Mouse (Mus musculus) adrenal gland, postnatal 25 days (tissue): ENCODE measurements at regions not wholly inside any gene's neighbourhood (a gene's known extent, or its start where the extent isn't known, plus 50 kb on each side); places are given as distances from the start of the nearest gene placed in this dataset.

Experiments used
- DNase-seq: peaks from one replicate; pipeline ENCODE4 v3.0.0; 2021; ENCODE audit warnings: mixed read lengths

- DNase-seq = no peak
Observed at GRCm38 (mm10) chr16:64391440-64392197, 210.6 kb downstream of the Csnka2ip start.

- DNase-seq = no peak
Observed at GRCm38 (mm10) chr16:64368608-64369399, 233.4 kb downstream of the Csnka2ip start.

DNA sequence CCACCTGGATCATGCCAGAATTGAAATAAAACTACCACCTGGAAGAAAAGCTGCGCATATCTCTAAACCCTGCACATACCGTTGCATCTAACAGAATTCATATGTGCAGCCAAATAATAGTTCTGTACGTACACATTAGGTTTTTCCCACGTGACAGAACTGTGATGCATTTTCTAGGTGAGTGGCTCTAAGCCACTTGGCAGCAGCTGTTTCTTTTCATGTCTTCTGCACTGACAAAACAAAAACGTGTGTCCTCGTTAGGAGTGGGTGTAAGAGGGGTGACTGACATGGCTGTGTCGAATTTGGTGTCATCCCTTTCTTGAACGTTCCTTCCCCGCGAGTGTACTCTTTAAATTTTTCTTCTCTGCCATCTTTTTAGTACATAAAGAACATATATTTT lies 254.3 kb downstream of the Csnka2ip start:
- DNase-seq = no peak

DNA sequence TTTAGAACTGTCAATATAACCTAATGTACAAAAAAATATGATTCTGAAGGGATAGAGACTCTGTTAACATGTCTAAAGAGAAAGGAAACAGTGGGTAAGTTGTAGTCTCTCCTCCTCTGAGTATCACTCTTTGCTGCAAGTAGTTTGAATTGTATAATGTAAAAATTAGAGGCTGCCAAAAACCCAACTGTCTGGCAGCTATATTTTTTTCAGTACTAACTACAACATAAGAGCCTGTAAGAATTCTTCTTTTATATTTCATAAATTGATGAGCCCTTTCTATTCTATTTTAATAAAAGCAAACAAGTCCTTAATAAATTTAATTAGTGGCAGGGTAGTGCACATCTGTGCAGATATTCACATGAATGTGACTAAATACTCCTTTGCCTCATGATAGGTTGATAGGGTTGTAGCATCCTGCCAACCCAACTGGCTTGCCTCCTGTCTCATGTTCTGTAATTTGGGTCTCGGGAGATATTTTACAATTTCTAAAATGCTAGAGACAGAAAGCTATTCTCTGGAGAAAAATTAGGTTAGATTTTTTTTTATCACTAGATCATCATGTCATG lies 269.2 kb downstream of the Csnka2ip start:
- DNase-seq = no peak

DNA sequence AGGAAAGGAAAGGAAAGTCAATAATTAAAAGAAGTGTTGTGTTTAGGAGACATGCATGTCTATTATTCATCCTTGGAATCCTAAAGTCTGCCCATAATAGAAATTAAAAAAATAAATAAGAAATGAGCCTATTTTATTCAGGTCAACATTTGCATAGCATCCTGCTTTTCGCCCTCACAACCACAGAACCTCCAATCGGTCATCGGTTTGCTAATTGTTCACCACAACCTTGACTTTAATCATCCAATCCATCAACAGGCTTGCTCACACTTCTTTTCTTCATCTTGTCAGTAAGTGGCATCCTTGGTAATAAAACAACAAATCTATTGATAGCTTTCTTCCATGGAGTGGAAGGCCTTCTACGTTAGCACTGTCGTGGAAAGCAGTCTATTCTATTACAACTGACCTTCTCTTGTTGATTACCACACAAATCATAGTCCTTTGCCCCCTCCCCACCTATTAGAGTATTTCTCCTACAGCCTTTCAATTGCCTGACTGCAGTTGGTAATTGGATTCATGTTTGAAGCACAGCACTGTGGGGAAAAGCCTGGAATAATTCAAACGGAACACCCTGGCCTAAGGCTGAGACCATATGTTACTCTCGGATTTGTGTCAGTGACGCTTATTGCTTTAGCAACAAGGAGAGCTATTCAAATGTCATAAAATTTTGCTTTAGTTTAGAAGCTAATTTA lies 269.9 kb downstream of the Csnka2ip start:
- DNase-seq = no peak

DNA sequence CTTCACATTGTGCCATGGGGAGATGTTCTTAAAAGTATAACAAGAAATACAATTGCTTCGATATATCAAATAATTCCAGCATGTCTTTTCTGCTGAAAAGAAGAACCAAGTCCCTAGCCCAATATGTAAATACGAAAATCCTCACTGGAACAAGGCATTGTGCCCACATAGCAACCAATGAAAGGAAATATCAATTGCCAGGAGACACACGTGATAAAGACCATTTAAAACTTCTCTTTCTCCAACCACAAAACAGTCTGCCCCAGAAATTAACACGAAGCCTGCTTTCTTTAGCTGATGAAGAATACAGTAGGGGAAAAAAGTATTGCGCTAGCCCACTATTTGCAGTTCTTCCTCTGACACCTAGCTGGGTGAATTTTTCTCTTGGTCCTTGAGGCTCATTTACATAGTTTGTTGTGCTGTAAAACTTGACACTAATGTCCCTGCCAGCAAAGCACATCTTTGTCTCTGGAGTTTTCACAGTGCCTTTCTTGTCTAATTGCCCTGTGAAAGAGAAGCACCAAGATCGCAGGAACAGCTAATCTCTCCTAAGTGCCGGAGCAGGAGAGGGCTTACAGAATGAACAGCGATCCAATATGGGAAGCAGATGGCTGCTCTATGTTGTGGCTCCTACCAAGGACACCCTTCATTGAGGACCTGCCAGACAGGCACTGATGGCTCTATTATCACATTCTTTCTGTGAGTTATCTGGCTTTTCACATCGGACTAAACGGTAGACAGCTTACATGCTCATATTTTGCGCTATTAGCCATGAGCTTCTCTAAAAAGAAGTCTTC lies 272.7 kb downstream of the Csnka2ip start:
- DNase-seq = no peak

DNA sequence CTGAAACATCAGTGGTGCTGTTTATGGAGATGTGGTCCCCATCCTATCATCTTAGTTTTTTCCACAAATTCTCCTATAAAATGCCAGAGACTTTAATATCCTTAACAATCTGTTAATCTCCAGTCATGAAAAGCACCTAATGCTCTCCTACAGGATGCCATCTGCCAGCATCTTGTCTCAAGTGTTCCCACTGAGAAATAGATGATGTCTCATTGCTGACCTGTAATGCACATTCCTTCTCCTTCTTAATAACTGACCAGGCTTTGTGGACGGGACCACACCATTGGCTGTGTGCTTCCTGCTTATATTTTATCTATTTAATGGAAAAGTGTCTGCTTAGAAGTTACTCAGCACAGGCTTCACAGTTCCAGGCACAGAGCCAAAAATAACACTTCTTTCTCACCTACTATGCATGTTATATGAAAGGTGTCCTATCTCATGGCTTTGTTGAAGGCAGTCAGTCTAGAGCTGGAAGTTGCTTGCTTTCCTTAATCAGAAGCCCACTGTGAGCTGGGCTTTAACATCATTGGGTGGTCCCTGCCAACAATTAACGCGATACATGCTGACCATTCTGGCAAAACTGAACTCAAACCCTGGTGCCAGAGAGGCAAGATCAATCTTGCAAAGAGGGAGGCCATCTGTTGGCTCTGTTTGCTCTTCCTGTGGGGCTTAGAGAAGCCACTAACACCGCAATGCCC lies 283.3 kb downstream of the Csnka2ip start:
- DNase-seq = no peak

GRCm38 (mm10) chr16:64316831-64317230 lies 285.4 kb downstream of the Csnka2ip start:
- DNase-seq = no peak

DNA sequence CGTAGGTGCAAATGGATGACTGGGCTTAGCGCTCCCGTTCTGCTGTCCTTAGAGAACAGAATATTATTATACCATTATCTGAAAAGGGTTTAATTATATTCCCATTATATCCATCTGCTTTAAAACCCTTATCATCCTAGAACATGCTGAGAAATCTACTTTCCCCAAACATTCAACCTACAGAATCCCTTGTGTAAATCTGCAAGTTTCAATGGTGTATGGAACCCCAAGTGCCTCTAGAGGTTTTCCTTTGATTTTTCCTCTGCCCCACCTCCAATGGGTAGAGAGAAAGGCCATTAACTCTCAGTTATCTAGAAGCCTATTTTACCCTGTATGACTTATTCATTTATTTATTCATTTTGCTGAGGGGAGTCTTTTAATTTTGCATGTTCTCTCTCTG lies 308.7 kb downstream of the Csnka2ip start:
- DNase-seq = no peak

DNA sequence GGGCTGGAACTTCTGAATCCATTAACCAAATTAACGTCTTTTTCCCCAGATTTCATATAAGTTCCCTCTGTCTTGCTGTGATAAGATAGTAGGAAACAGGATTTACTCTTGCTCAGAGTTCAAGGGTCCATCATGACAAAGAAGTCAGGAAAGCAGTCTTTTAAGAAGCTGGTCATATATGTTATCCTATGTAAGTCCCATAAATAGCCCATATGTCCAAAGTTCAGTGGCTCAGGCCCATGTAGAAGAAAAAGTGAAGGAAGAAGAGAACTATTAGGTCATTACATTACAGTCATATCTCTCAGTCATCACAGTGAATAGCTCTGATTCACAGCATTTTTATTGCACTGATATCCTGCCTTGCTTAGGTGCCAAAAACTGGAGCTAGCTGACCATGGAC lies 316.9 kb downstream of the Csnka2ip start:
- no peak for DNase-seq

- DNase-seq = no peak
Observed at GRCm38 (mm10) chr16:64275860-64276597, 326.2 kb downstream of the Csnka2ip start.

- no peak for DNase-seq
Observed at GRCm38 (mm10) chr16:64275420-64275819, 326.8 kb downstream of the Csnka2ip start.

- no peak for DNase-seq
Observed at GRCm38 (mm10) chr16:64264960-64265736, 337.1 kb downstream of the Csnka2ip start.

GRCm38 (mm10) chr16:64251155-64251554 lies 351.1 kb downstream of the Csnka2ip start:
- DNase-seq = no peak

DNA sequence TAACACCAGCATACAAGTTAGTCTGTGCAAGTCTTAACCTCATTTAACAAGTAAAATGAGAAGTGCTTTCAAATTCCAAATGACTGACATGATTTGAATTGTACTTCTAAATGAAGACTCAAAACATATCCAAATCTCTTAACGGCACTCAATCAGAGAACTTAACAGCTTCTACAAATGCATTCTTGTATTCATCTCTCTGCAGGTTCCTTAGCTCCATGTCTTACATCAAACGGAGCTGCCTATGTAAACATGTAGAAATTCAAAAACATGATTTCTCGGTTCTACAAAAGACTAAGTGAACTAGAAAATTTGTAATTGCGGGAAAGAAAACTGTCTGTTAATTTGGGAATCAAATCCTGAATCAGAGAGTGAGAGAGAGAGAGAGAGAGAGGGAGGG lies 353.5 kb downstream of the Csnka2ip start:
- no peak for DNase-seq

DNA sequence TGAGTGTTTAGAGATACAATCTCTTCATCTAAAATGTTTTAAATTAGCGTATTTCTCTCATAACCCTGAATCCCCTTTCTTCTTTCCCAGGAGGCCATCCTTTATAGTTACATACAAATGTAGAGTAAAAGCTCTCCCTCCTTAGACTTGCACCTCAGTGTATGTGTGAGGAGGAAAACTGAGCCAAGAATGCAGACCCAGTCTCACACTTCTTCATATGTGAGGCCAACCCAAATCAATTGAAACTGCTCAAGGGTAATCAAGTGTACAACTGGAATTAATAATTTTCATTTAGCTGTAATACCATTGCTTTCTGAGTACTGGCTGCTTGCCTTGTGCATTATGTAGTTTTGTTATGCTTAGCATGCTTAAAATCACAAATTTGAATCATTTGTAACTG lies 356.3 kb downstream of the Csnka2ip start:
- no peak for DNase-seq

DNA sequence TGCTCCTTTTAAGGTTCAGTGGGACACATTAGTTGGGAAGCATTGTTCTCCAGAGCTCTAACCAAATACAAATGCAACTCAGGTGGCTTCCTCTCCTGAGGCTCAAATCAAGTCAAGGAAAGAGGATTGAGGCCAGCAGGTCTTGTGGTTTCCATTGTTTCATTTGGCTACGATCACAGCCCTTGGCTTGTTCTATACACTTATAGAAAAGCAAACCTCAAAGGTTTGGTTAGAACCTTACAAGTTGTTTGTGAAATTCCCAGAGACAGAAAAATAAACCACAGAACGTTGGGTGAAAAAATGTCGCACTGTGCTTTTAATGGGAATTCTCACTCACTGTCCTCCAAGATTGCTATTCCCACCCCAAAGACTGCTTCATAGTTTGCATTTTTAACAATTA lies 360.4 kb upstream of the Epha3 start:
- DNase-seq = no peak

DNA sequence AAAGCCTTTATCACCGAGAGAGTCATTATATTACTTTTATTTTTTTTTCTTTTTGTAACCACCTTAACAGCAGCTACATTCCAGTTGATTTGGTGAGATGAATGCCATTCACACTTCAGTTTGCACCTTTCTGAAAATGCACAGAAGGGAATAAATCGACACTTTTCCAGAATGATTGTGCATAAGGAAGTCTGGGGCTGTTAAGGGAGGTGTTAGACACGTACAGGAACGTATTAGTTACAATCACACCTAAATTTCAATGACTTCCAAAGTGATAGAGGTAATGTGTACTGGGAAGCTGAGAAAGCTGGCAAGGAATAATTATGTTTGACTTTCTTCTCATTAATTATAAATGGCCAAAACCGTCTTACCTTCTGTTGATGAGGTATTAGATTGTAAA lies 352.7 kb upstream of the Epha3 start:
- no peak for DNase-seq

GRCm38 (mm10) chr16:64211895-64212294 lies 347.9 kb upstream of the Epha3 start:
- no peak for DNase-seq
